In the genomic region with DNA sequence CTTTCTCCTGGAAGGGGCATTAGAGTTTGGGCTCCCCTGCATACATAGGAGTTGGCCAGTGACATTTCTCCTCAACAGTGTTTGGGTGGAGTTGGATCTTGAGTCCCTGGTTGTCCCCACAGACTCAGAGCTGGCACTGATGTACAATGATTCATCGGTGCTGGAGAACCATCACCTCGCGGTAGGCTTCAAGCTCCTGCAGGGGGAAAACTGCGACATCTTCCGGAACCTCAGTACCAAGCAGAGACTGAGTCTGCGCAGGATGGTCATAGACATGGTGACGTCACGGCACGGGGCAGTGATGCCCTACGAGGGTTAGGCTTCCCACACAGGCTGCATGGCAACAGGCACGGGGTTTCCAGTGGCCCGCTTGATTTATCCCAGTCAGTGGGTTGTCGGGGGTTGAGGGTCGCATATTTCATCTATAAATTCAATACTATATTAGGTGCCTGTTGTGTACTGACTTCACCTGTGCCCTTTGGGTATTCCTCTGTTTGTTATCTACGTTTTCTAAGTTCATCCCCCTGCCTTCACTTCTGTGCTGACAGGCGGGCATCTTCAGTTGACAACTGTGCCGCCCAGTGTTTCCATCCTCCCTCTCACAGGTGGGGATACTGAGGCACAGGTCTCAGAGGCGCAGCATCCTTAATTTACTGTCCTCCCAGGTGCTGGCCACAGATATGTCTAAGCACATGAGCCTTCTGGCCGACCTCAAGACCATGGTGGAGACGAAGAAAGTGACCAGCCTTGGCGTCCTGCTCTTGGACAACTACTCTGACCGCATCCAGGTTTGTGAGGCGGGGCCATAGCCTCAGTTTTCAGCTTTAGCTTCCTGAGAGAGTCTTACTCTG, we compare ENCODE assay signal across 27 mouse cellular contexts. TPM values are rescaled to one million over a fixed set of nuclear protein-coding genes. Genes with fewer than 3 reads are reported as not detected.
DNase-seq lines count a peak whose midpoint lies in the region; ATAC-seq and TF ChIP-seq lines count a peak whose summit lies in the region.
"Had no signal": no experiment of that assay in that cellular context is flagged by ENCODE, and none has a peak within 500 bp of the region (broad histone marks: within the 10 kb centered on the region; RNA-seq: fewer than 3 reads in every experiment).

No protein-coding gene starts in this region.

- H3K4me3 ChIP-seq in heart, embryonic 10.5 days, result no peak overlapping the region
- no peak overlapping the region for H3K4me3 ChIP-seq in heart, embryonic 11.5 days (ENCODE audit: low read depth, low read length)
- peak overlapping the region; percentile 50 for H3K4me3 ChIP-seq in E14TG2a.4 (replicated peaks; ENCODE audit: low read length)
- H3K4me3 ChIP-seq: embryonic facial prominence, embryonic 13.5 days; erythroblast, embryonic 14.5 days; forebrain, embryonic 13.5 days; heart, adult 2 months; hindbrain, embryonic 15.5 days; liver, embryonic 13.5 days; myocyte; neural tube, embryonic 13.5 days had no signal

- ATAC-seq in heart, embryonic 11.5 days (replicated peaks; ENCODE audit: insufficient number of reproducible peaks, low FRiP score, low TSS enrichment), result no peak
- ATAC-seq: forebrain, embryonic 13.5 days; midbrain, embryonic 16.5 days had no signal

- no peak overlapping the region for H3K9ac ChIP-seq in heart, embryonic 11.5 days (ENCODE audit: low read depth, low read length)
- H3K9ac ChIP-seq: embryonic facial prominence, embryonic 13.5 days; forebrain, embryonic 13.5 days; hindbrain, embryonic 15.5 days; liver, embryonic 13.5 days; lung, embryonic 14.5 days; neural tube, embryonic 13.5 days had no signal

- no peaks in the 10 kb centered on the region for H3K36me3 ChIP-seq in heart, embryonic 10.5 days
- no peaks in the 10 kb centered on the region for H3K36me3 ChIP-seq in heart, embryonic 11.5 days (ENCODE audit: control insufficient read depth, insufficient read depth, low read length)
- no peaks in the 10 kb centered on the region for H3K36me3 ChIP-seq in E14TG2a.4 (ENCODE audit: insufficient read depth, low read length)
- H3K36me3 ChIP-seq: embryonic facial prominence, embryonic 13.5 days; hindbrain, embryonic 15.5 days; liver, embryonic 13.5 days; neural tube, embryonic 13.5 days had no signal

- no peak overlapping the region for H3K27ac ChIP-seq in heart, embryonic 10.5 days
- H3K27ac ChIP-seq in heart, embryonic 11.5 days (ENCODE audit: low read depth, low read length), result no peak overlapping the region
- H3K27ac ChIP-seq: embryonic facial prominence, embryonic 13.5 days; forebrain, embryonic 13.5 days; heart, adult 2 months; hindbrain, embryonic 15.5 days; liver, embryonic 13.5 days; macrophage; neural tube, embryonic 13.5 days had no signal

- no peaks in the 10 kb centered on the region for H3K9me3 ChIP-seq in heart, embryonic 10.5 days
- no peaks in the 10 kb centered on the region for H3K9me3 ChIP-seq in heart, embryonic 11.5 days (replicated peaks; ENCODE audit: control insufficient read depth, low read length)
- H3K9me3 ChIP-seq in E14TG2a.4 (ENCODE audit: low read length), result no peaks in the 10 kb centered on the region
- H3K9me3 ChIP-seq: embryonic facial prominence, embryonic 13.5 days; forebrain, embryonic 13.5 days; hindbrain, embryonic 15.5 days; liver, embryonic 13.5 days; neural tube, embryonic 13.5 days had no signal

- WGBS in heart, embryonic 10.5 days, result 82% methylated on average over 23 of the region's 23 CpGs
- 78% methylated on average over 23 of the region's 23 CpGs for WGBS in heart, embryonic 11.5 days (ENCODE audit: insufficient replicate concordance)

- no peak for TF ChIP-seq CTCF in E14TG2a.4 (conservative IDR thresholded peaks at IDR 0.05; ENCODE audit: low read length)

- DNase-seq in heart, embryonic 10.5 days (ENCODE audit: low spot score), result peak; percentile 73
- DNase-seq in lung, postnatal 10 days, result peak; percentile 1
- no peak for DNase-seq in lung, postnatal 14 days
- peak; percentile 46 for DNase-seq in R1 (ENCODE audit: low read depth, low spot score)
- DNase-seq in retina, embryonic 14.5 days (ENCODE audit: low spot score), result no peak
- DNase-seq: cerebellum, adult 8-10 months; cerebellum, postnatal 36 days; embryo, embryonic 11 days; kidney, adult 9 months; kidney, postnatal 36 days; layer of hippocampus, postnatal 36 days; liver, embryonic 13.5 days; lung, embryonic 14.5 days had no signal

- H3K4me2 ChIP-seq in heart, embryonic 11.5 days, result no peak overlapping the region
- H3K4me2 ChIP-seq: embryonic facial prominence, embryonic 13.5 days; forebrain, embryonic 13.5 days; hindbrain, embryonic 15.5 days; liver, embryonic 13.5 days; lung, embryonic 14.5 days; neural tube, embryonic 13.5 days had no signal

- peaks cover 23% of the 10 kb centered on the region for H3K4me1 ChIP-seq in heart, embryonic 10.5 days
- peaks cover 7% of the 10 kb centered on the region for H3K4me1 ChIP-seq in heart, embryonic 11.5 days (ENCODE audit: control insufficient read depth, insufficient read depth, low read length)
- peaks cover 73% of the 10 kb centered on the region for H3K4me1 ChIP-seq in E14TG2a.4 (replicated peaks; ENCODE audit: low read depth, low read length)

- peaks cover 72% of the 10 kb centered on the region for H3K27me3 ChIP-seq in heart, embryonic 10.5 days (ENCODE audit: insufficient read depth, poor library complexity, severe bottlenecking)
- peaks cover 70% of the 10 kb centered on the region for H3K27me3 ChIP-seq in heart, embryonic 11.5 days (ENCODE audit: control insufficient read depth, insufficient read depth, low read length)
- H3K27me3 ChIP-seq in E14TG2a.4 (ENCODE audit: insufficient read depth, low read length), result peaks cover 65% of the 10 kb centered on the region

RNA-seq across cellular contexts. Expression of a gene that starts 6.0 kb away (rescaled TPM):
- polyA plus RNA-seq in heart, embryonic 10.5 days (2016; fragmentation: Nextera tagmentation; extraction: Ambion mirVana), result 11.2 and 14.2 TPM in 2 replicates
- 16.2 and 21.3 TPM in 2 replicates for polyA plus RNA-seq in heart, embryonic 11.5 days (2014; fragmentation: Nextera tagmentation; extraction: Ambion mirVana)

RNA-seq across cellular contexts. Expression of a gene that starts 12.3 kb away (rescaled TPM):
- 39.0 and 44.6 TPM in 2 replicates for polyA plus RNA-seq in heart, embryonic 10.5 days (2016; fragmentation: Nextera tagmentation; extraction: Ambion mirVana)
- 42.5 and 42.6 TPM in 2 replicates for polyA plus RNA-seq in heart, embryonic 11.5 days (2014; fragmentation: Nextera tagmentation; extraction: Ambion mirVana)

RNA-seq across cellular contexts. Expression of a gene that starts 25.0 kb away (rescaled TPM):
- polyA plus RNA-seq in heart, embryonic 10.5 days (2016; fragmentation: Nextera tagmentation; extraction: Ambion mirVana), result 0.45 and 0.48 TPM in 2 replicates
- polyA plus RNA-seq in heart, embryonic 11.5 days (2014; fragmentation: Nextera tagmentation; extraction: Ambion mirVana), result not detected in 2 replicates
- polyA plus RNA-seq: erythroblast, embryonic 14.5 days; macrophage had no signal

RNA-seq across cellular contexts. Expression of a gene that starts 28.0 kb away (rescaled TPM):
- polyA plus RNA-seq in heart, embryonic 10.5 days (2016; fragmentation: Nextera tagmentation; extraction: Ambion mirVana), result 40.6 and 43.5 TPM in 2 replicates
- 21.5 and 23.1 TPM in 2 replicates for polyA plus RNA-seq in heart, embryonic 11.5 days (2014; fragmentation: Nextera tagmentation; extraction: Ambion mirVana)

RNA-seq across cellular contexts. Expression of a gene that starts 30.1 kb away (rescaled TPM):
- not detected in 2 replicates for polyA plus RNA-seq in heart, embryonic 10.5 days (2016; fragmentation: Nextera tagmentation; extraction: Ambion mirVana)
- not detected in 2 replicates for polyA plus RNA-seq in heart, embryonic 11.5 days (2014; fragmentation: Nextera tagmentation; extraction: Ambion mirVana)
- polyA plus RNA-seq: brain, embryonic 14.5 days; embryonic facial prominence, embryonic 13.5 days; erythroblast, embryonic 14.5 days; forebrain, embryonic 13.5 days; heart, adult 2 months; heart, embryonic 16.5 days; hindbrain, embryonic 15.5 days; limb, embryonic 11.5 days; liver, embryonic 13.5 days; lung, embryonic 14.5 days; macrophage; midbrain, embryonic 16.5 days; neural tube, embryonic 13.5 days had no signal

Comparison
In these comparisons a context has a peak if more than half of its experiments do, and no peak if none do; other contexts are left out.
1. DNase-seq: peak in heart, embryonic 10.5 days (single experiment), lung, postnatal 10 days (single experiment) and R1 (single experiment); none in lung, postnatal 14 days (single experiment) and retina, embryonic 14.5 days (single experiment).